Mouse (Mus musculus): ENCODE data around the gene Fgfr2. TPM values are rescaled to one million over a fixed set of nuclear protein-coding genes. Genes with fewer than 3 reads are reported as not detected.

Gene Fgfr2
- total RNA-seq, 2 experiments from 2014 or later = 43.7 to 44.3 TPM

DNA sequence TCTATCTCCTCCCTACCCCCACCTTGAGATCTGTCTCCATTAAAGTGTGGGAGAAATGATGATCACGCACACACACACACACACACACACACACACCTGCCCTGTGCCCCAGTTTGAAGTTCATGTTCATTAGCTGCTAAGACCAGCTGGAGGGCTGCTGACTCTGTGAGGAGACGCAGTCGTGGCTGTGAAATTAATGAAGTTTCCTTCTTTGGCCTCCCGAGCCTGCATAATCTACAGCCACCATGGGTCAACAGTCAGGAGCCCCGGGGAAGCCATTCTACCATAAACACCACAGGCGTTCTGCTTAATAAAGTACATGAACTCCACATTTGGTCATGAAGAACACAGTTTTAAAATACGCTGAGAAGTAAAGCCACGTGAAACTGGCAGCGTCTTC lies 706.3 kb downstream of the Fgfr2 start:
- no peak for DNase-seq (ENCODE audit: extremely low spot score in 1 of 2, low spot score in 1 of 2)

GRCm38 (mm10) chr7:132415866-132416265 lies 707.3 kb downstream of the Fgfr2 start:
- no peak for DNase-seq (ENCODE audit: extremely low spot score in 1 of 2, low spot score in 1 of 2)

DNA sequence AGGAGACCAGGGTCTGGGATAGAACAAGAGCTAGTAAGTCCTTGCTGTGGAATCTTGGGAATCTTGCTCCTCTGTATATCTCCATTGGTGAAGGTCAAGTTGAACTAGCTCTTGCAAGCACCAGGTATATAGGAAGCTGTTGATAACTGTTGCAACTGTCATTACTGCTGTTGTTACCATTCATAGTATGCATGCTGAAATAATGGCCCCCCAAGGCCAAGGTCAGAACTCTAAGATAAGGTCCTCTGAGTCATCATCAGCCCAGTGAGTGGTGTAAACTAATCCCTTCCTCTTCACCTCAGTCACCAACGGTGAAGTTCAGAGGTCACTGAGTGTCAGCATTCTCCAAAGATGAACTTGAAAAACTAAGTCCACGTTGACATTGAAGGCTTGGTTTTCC lies 710.6 kb downstream of the Fgfr2 start:
- no peak for DNase-seq (ENCODE audit: extremely low spot score in 1 of 2, low spot score in 1 of 2)

- DNase-seq (ENCODE audit: extremely low spot score in 1 of 2, low spot score in 1 of 2) = no peak
These were observed 711.4 kb downstream of the Fgfr2 start for GRCm38 (mm10) chr7:132411708-132412107.

GRCm38 (mm10) chr7:132410958-132411357 lies 712.2 kb downstream of the Fgfr2 start:
- DNase-seq (ENCODE audit: extremely low spot score in 1 of 2, low spot score in 1 of 2) = no peak

DNA sequence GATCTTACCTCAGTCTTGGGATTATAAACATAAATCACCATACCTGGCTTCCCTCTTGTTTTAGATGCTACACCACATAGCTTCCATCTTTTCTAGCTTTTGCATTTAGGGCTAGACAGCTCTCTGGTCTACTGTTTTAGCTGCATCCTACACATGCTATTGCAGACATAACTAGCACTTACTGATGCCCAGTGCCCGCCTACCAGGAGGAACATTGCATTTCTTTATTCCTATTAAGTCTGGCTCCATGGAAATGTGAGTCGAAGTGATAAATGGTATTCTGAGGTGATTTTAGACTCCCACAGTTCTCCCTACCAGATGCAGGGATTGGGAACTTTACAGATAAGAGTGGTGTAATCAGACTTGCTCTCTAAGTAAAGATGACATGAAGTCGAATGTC lies 713.3 kb downstream of the Fgfr2 start:
- no peak for DNase-seq (ENCODE audit: extremely low spot score in 1 of 2, low spot score in 1 of 2)

- DNase-seq (ENCODE audit: extremely low spot score in 1 of 2, low spot score in 1 of 2) = no peak
These were observed 720.6 kb downstream of the Fgfr2 start for GRCm38 (mm10) chr7:132402377-132403084.

DNA sequence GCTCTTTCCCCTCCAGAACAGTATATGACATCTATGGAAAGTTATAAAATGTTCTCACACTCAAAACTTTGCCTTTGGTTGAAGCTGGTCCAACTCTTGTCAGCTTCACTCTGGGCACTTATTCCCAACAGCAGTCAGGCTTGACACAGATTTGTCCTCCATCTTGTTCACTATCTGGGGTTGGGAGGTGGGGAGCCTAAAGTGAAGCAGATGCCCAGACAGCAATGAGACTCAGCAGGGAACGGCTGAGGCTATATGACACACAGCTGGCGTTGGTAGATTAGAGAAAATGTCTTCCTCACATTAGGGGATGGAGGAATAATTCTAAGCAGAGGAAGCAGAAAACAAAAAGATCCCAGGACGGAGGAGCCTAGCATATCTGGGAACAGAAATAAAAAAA lies 724.7 kb downstream of the Fgfr2 start:
- no peak for DNase-seq (ENCODE audit: extremely low spot score in 1 of 2, low spot score in 1 of 2)

DNA sequence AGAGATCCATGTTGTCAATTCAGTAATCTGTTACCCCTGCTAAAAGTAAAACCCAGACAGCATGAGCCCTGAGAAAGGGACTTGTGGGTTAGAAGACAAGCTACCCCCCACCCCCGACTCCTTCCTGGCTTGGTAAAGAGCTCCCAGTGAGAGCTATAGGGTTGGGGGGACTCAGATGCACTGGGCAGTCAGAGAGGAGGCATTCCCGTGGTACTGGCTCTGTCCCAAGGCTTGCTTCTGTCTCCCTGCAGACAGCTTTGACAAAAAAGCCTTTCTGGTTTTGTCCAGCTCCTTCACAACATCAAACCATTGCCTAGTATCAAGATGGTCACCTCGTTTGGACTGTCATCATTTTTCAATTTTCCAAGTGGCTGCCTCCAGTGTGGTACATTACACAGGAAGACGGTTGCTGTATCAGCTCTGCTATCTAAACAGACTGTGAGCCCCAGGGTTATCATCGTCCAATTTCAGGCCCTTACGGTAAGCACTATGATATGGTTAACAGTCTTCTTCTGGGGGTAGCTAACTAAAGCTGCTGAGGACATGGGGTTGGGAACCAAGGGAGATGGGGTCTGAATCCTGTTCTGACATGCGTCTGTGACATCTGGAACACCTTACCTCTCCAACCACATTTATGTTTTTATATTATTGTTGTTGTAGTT lies 726.4 kb downstream of the Fgfr2 start:
- DNase-seq (ENCODE audit: extremely low spot score in 1 of 2, low spot score in 1 of 2) = no peak

GRCm38 (mm10) chr7:132393582-132394175 lies 729.5 kb downstream of the Fgfr2 start:
- DNase-seq (ENCODE audit: extremely low spot score in 1 of 2, low spot score in 1 of 2) = no peak

DNA sequence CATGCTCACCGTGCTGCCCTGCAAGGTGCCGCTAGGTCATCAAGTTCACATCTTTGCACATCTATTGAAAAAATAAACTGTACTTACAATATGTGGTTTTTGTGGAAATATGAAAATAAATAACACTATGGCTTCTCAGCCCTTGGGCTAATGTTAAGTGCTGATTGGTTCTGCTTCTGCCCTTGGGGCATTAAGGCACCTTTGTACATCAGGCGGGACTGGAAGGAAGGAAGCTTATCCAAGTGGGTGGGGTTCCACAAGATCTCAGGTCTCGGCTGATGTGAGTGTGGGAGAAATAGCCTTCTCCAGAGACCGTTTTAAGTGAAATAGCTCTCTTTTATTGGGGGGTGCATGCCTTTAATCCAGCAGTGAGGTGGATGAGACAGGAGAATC lies 730.1 kb downstream of the Fgfr2 start:
- DNase-seq (ENCODE audit: extremely low spot score in 1 of 2, low spot score in 1 of 2) = no peak

GRCm38 (mm10) chr7:132392233-132393013 lies 730.7 kb downstream of the Fgfr2 start:
- no peak for DNase-seq (ENCODE audit: extremely low spot score in 1 of 2, low spot score in 1 of 2)

- DNase-seq (ENCODE audit: extremely low spot score in 1 of 2, low spot score in 1 of 2) = no peak
These were observed 733.7 kb downstream of the Fgfr2 start for GRCm38 (mm10) chr7:132389473-132389872.

- no peak for DNase-seq (ENCODE audit: extremely low spot score in 1 of 2, low spot score in 1 of 2)
These were observed 735.6 kb downstream of the Fgfr2 start for GRCm38 (mm10) chr7:132387507-132387906.

DNA sequence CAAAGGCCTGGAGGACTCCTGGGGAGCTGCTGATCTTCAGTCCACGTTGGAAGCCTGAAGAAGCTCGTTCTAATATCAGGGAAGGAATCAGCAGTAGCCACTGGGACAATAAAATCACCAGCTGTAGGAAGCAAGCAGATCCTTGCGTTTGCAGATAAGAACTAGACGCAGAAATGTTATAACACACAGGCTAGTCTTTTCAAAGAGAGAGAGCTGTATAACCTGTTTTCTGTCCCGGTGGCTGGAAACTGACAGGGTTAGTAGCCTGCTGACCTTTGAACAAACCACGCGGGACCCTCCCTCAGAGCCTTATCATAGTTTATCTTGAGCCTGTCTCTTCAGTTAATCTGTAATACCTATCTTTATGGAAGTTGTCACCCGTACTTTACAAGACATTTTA lies 736.8 kb downstream of the Fgfr2 start:
- DNase-seq (ENCODE audit: extremely low spot score in 1 of 2, low spot score in 1 of 2) = no peak

DNA sequence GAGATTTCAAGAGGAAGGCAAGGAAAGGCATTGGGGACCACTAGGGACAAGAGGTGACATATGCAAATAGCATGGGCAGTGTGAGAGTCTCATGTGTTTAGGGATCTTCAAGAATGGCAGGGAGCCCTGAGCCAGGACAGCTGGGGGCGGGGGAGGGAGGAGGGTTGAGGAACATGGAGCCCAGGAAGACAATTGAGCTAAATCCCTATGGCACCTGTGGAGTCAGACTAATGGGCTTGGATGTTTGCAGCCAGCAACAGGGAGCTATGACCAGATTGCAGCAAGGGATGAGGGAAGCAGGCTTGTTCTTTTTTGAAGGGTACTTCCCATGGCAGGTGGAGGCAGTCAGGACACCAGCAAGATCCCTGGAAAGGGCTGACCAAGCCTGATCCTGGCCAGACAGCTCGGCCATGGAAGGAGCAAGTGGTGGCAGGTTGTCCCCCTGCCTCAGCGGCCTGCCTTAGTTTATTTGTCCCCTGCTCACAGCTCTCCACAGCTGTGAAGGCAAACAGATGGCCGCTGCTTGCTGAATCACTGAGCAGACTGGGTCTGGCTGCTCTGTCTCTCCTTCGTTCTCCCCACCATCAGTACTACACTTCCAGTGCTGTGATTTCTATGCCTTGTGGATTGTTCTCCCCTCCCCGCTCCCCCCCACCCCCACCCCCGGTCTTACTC lies 737.6 kb downstream of the Fgfr2 start:
- DNase-seq (ENCODE audit: extremely low spot score in 1 of 2, low spot score in 1 of 2) = no peak

- DNase-seq (ENCODE audit: extremely low spot score in 1 of 2, low spot score in 1 of 2) = no peak
These were observed 738.3 kb downstream of the Fgfr2 start for GRCm38 (mm10) chr7:132384736-132385455.

DNA sequence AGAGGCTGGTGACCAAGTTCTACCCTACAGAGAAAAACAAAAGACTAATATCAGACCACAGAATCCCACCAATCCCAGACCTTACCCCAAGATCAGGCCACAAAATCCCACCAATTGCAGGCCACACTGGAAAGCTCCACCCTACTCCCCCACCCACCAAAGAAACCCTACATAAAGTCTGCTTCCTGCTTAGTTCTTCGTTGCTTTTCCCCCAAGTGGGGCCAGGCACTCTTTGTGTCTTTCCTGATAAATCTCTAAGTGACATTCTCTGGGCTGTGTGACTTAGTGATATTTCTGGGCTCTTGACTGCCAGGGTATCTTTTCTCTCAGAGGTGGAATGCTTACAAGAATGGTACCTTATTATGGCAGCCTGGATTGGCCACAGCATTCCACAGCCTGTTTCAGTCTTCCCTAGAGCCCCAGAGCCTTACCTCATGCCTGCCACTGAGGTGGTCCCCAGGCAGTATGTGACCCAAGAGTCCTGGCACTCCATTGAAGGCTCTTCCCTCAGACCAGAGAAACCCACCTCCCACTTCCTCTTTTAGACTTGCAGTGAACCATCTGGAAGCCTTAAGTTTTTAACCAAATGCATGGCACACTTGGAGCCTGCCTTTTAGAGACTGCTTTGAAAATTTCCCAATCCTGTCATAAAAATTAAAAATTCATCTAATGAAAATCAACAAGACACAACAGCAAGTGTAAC lies 742.4 kb downstream of the Fgfr2 start:
- DNase-seq (ENCODE audit: extremely low spot score in 1 of 2, low spot score in 1 of 2) = no peak

DNA sequence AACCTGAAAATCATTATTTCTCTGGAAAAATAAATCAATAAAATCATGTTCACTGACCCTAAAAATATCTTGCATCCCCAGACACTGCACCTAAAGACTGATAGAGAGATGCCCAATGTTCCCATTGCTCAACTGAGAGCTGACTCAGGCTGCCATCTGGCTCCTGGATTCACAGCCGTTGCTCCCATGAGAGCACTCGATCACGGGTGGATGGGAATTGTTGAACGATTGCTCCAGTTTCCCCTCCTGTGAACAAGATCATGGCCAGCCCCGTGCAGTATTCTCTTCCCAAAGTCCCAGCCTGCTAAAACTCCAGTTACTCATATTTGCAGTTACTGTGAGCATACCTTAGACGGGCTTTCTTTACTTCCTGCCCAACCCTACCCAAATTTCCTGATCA lies 745.2 kb downstream of the Fgfr2 start:
- DNase-seq (ENCODE audit: extremely low spot score in 1 of 2, low spot score in 1 of 2) = no peak
